15 mouse cellular contexts compared by ENCODE assay signal in the genomic region with DNA sequence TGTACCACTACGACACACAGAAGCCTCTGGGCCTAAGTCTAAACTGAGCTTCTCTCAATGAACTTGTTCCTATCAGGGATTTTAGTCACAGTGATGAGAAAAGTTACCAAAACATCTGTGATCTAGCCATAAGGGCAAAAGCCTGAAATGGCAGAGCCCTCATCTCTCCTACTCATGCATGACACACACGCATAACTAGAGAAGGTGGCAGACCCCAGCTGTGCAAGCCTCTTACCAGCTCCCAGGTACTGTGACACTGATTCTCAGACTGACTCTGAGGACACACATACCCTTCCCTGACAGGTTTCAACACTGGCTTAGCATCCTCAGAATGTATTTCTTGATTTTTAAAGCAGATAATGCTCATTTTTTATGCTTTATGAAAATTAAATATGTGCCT.
"Had no signal": no experiment of that assay in that cellular context is flagged by ENCODE, and none has a peak within 500 bp of the region (broad histone marks: within the 10 kb centered on the region; RNA-seq: fewer than 3 reads in every experiment).

No protein-coding gene starts in this region.

- H3K27me3 ChIP-seq: kidney, embryonic 15.5 days; limb, embryonic 12.5 days; limb, embryonic 15.5 days; midbrain, embryonic 12.5 days; midbrain, embryonic 15.5 days; neural tube, embryonic 12.5 days; neural tube, embryonic 15.5 days had no signal

- H3K36me3 ChIP-seq: kidney, embryonic 15.5 days; limb, embryonic 12.5 days; limb, embryonic 15.5 days; midbrain, embryonic 12.5 days; midbrain, embryonic 15.5 days; neural tube, embryonic 12.5 days; neural tube, embryonic 15.5 days had no signal

- DNase-seq: kidney, adult 8-10 months; kidney, postnatal 10 days; kidney, postnatal 36 days; left cerebral cortex, postnatal 4 days; liver, postnatal 0 days; lung, embryonic 14.5 days had no signal

- H3K9me3 ChIP-seq: kidney, embryonic 15.5 days; limb, embryonic 12.5 days; limb, embryonic 15.5 days; midbrain, embryonic 12.5 days; midbrain, embryonic 15.5 days; neural tube, embryonic 12.5 days; neural tube, embryonic 15.5 days had no signal

- H3K27ac ChIP-seq: kidney, embryonic 15.5 days; limb, embryonic 12.5 days; limb, embryonic 15.5 days; liver, embryonic 14.5 days; macrophage; midbrain, embryonic 12.5 days; midbrain, embryonic 15.5 days; neural tube, embryonic 12.5 days; neural tube, embryonic 15.5 days had no signal

- H3K4me1 ChIP-seq: limb, embryonic 15.5 days; midbrain, embryonic 12.5 days; midbrain, embryonic 15.5 days; neural tube, embryonic 12.5 days; neural tube, embryonic 15.5 days had no signal

- H3K4me3 ChIP-seq: kidney, embryonic 15.5 days; limb, embryonic 12.5 days; limb, embryonic 15.5 days; midbrain, embryonic 12.5 days; midbrain, embryonic 15.5 days; neural tube, embryonic 12.5 days; neural tube, embryonic 15.5 days had no signal
